Mouse (Mus musculus): Measurements from ENCODE around the gene Rpl41.
"Not testable (repeated sequence)": the region's sequence is repeated elsewhere in the genome, so short reads cannot be mapped to it uniquely, and the experiment has no call there.

Rpl41 gene

DNA sequence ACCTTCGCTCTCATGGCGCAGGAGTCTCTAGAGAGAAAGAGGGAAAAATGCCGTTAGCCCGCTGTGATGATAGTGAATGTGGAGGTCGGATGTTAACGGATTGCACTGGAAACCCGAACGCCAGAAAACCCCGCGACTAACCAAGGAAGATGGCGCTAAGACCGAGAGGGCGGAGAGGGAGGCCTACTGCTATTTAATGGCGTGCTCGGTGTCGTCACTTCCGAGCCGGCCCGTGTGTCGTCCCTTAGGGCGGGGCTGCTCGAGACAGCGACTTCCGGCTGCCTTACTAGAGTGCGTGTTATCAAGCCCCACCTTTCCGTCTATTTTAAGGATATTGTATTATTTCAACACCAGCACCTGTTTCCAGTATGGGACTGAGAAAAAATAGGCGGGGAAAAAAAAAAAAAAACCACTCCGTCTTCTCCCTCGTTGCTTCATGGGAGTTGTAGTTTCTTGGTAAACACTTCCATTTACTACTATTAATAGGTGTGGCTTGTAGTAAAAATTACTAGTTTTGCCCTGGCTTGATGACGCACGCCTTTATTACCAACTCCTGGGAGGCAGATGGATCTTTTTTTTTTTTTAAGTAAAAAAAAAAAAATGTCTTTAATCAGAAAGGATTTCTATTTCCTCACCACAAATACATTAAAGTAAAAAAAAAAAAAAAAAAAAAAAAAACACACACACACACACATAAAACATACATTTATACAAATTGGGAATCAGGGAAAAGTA is at the start of gene Rpl41:
Rpl41 (minus strand) TSS at position 359 of the 735 bp plus-strand sequence.
- peak; percentile 95 for DNase-seq

DNA sequence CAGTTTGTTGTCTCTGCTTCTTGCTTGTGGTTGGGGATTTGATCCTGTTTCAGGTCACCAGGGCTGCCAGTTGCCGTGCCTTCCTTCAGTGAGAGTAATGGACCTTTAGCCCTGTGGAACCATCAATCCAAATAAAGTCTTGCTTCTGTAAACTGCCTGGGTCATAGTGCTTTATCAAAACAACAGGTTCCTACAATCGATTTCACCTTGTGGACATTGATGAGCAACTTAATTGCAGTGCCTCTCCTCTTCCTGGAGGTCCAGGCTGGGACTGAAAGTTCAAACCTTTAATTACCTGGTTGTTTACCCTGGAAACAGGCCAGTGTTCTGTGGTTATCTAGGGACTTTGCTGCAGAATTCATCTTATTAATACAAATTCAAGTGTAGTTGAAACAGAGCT is 49.4 kb upstream of the Rpl41 start:
- DNase-seq, result no peak

DNA sequence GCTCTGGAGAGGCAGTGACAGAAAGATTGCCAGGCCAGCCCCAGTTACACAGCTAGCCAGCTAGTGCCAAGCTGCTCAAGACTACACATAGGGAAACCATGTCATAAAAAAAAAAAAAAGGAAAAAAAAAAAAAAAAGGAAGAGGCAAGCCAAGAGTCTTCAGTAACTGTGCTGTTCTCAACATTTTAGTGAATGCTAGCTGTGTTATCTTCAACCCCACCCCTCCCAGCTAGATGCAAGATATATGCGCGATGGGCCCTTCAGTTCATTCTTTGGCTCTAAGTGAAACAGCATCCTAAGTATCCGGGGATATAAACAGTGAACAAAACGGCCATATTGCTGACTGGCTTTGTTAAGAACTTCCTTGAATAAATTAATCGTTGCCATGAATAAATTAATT is 43.7 kb upstream of the Rpl41 start:
- DNase-seq, result no peak

DNA sequence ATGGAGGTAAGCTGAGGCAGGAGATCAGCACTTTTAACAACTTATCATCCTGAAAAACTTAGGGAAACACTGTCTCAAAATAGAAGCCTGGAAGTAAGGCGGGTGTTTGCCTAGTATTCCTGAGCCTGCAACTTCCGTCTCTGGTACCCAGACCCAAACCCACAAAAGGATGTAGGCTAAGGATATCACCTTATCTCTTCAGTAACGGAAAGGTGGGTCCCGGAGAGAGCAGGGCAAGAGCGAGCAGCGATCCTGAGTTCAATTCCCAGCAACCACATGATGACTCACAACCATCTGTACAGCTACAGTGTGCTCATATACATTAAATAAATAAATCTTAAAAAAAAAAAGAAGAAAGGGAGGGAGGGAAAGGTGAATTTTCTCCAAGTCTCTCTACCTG is 42.3 kb upstream of the Rpl41 start:
- no peak for DNase-seq

DNA sequence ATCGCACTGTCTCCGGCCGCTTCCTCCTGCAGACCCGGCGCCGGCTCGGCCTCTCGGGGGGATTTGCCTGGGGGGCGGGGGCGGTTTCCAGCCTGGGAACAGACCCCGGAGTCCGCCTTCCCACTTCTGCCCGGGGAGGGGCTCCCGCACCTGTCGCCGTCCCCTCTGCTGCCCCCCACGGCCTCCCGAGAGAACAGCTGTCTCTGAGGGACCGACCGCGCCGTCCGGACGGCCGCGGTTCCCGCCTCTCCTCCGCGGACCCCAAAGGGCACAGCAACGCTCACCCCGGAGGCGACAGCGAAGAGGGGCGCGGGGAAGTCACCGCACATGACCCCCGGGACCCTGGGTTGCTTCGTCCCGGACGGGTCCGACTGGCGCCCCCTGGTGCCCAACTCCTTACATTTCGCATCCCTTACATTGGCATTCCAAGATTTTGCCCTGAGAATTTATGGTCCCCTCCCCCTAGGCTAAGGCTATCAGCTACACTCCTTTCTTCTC is 41.1 kb upstream of the Rpl41 start:
- DNase-seq, result peak; percentile 84

DNA sequence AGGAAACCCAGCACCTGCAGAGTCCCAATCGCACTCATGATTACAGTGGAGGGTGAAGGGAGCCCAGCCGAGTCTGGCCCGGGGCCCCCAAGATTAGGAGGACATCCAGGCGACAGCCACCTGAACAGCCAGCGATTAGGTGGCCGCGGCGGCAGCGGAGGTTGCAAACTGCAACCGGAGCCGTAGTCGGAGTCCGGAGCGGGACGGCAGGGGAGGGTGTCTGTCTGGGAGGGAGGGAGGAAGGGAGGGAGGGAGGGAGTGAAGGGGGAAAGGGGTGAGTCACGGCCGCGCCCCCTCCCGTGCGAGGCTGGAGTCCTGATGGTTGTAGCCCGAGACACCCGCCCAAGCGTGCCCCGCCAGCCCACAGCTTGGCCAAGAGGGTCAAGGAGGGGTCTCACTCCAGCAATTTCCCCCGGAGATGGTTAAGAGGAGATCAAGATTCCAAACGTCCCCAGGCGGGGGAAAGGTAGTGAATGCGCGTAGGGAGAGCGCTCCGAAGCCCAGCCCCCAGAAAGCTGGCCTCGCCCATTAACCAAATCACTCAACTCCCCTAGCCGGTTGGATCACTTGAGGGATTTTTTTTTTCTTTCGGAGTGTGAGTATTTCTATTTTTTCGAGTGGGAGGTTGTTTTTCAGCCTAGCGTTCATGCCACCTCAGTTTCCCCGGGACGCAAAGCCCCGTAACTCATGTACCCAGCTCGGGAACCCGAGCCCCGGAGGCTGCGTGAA is 40.5 kb upstream of the Rpl41 start, which contains the start of gene Erbb3:
Erbb3 (minus strand) TSS at position 189 of the 729 bp plus-strand sequence.
- DNase-seq, result peak; percentile 78

DNA sequence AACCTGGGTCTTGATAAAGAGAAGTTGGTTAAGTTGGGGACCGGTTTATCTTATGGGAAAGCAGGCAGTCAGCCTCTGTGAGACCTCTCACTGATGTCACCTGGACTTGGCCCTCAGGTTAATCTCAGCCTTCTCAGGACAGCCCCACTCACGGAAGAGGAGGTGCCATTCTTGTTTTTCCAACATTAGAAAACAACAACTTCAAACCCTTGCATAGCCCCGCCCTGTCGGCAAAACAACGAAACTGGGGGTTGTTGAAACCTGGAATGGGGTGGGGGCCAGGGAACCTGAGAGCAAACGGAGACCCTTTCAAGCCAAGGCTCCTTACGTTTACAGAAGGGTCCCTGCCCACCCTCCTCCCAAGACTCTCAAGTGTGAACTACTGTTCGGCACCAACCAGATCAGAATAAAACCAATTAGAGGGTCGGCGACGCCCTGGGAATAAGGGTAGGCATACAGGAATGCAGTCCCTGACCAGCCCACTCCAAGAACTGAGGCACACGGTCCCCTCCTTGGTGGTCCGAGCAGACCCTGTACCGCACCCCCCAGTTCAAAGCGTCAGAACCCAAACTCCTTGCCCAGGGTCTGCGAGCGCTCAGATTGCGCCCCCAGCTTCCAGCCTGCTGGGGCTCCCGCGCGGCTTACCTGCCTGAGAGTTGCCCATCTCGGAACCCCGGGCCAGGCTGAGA is 39.8 kb upstream of the Rpl41 start:
- peak; percentile 54 for DNase-seq

DNA sequence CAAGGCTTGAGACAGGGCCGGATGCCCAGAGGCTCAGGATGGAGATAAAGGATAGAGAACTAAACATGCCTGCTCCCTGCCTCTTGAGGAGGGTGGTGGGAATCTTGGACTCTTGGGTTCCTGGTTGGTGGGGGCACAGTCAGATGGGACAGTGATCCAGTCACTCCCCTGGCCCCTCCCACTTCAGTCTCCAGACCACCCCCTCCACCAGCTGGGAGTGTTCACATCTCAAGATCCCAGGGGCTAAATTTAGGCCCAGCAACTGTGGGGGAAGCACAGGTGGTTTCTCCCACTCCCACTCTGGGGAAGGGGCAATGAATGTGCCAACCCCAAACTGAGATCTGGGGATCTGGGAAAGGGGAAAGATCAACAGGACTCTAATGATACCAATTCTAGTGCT is 39.0 kb upstream of the Rpl41 start:
- DNase-seq, result no peak

DNA sequence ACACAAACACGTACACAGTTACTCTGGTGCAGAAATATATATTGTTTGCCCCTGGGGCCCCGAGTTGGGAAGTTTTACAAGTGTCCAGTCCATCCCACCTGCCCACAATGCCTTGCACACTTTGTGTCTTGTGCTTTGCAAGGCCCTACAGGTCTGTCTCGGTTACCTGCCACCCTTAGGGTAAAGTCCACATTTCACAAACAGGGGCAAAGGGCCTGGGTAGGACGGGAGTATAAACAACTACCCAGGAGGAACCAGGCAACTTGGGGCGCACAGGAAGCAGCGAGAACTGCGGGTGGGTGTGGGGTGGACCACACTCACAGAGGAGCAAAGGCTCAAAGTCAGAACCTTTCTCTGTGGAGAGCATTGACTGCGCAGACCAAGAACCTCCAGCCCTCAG is 38.6 kb upstream of the Rpl41 start:
- peak; percentile 67 for DNase-seq

DNA sequence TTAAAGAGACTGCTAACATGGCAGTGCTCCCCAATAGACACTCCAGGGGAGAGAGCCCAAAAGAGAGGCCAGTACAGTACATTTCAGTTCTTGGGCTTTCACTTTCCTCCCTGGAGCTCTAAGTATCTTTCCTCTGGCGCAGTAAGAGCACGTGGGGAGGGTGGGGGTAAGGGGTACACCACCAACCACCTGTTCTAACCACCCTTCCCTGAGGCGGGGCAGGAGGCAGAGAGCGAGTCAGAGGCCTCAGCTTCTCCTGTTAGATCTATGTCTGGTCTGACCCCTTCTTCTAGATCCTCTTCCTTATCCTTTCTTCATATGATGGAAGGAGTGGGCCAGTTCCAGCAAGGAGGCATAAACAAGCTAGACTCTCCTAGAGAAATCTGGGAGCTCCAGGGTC is 38.0 kb upstream of the Rpl41 start:
- no peak for DNase-seq

DNA sequence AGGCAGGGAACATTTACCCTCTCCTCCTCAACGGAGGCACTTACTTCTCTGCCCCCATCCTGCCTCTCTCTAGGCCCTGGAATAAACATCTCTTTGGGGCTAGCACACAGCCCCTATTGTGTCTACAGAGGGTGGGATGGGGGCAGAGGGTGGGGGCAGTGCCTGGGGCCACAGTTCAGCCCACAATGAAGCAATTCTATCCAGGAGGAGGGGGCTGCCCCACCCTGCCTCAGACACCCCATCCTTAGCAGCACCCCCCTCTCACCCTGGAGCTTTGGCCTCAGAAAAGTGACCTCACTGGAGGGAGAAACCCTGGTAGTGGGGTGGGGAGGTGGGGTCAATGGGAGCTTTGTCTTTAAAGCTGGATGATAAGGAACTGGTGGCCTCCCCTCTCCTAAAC is 37.4 kb upstream of the Rpl41 start:
- no peak for DNase-seq

DNA sequence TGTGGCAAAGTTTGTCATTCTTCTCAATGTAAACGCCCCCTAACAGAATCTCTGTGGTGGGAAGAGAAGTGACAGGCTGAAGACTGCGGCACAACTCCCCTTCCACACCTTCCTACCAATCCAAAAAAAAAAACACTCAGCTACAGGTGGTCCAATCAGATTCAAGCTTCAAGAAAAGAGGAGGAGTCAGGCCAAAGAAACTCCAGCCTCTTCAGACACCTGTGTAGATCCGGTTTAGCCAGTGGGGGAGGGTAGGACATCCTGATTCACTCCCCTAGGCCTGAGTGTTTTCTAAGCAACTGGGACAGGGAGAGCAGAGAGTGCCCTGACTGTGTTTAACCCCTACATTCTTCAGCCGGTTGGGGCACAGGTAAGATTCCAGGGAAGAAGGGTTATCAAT is 35.3 kb upstream of the Rpl41 start:
- peak; percentile 68 for DNase-seq

DNA sequence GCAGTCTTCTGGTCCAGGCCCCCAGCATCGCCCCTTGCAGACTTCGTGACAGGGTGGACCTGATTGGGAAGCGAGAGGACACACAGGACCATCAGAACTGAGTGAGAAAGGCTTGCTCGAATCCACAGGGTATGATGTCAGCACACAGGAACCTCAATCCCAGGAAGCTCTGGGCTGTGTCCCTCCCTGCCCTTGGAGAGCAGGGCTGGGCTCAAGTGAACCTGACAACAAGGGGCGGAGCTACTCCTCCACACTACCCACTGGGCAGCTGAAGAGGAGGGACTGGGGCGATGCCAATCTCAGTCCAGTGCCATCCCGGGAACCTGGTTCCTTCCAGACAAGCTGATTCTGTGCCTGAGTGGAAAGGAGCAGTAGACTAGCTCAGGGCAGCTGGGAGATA is 34.5 kb upstream of the Rpl41 start:
- DNase-seq, result peak; percentile 79

DNA sequence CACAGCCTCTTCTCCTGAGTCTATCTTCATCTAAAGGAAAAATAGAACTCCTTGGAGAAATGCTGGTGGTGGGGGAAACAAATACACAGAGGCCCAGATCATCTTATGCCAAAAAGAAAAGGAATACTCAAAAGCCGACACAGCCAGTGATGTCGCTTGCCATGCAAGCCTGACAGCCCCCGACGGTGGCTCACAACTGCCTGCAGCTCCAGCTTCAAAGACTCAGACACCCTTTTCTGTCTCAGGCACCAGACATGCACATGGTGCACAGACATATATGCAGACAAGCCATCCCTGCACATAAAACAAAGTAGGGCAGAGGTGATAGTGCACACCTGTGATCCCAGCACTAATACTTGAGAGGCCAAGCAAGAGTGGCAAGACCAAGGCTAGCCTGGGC is 30.6 kb upstream of the Rpl41 start:
- no peak for DNase-seq

DNA sequence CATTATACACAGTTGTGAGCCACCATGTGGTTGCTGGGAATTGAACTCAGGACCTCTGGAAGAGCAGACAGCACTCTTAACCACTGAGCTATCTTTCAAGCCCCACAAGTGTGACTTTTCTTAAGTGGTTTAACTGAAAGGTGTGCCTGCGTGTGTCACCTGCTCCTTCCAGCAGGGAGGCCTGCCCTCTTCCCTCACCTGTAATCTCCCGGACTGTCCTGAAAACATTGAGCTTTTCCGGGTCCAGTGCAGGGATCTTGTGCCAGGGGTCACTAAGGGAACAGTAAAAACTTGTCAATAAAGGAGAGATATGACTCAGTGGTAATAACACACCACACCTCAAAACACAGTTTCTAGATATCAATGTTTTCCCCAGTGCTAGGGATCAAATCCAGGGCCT is 30.2 kb upstream of the Rpl41 start:
- no peak for DNase-seq

DNA sequence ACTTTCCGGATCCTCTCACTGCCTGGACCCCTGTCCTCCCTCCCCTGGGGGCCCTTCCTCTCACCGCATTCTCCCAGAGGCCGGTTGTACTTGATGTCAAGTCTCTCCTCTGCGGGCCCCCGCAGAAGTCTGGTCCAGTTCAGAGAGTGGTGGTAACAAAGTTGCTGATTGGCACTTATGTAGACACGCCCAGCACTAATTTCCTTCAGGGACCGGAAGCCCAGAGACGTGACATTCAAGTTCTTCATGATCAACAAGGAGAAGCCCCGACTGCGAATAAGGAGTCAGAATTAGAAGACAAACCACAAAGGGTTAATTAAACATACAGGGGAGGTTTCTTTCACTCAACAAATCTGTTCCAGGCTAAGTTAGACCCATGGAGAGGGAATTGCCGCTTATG is 29.2 kb upstream of the Rpl41 start:
- no peak for DNase-seq

DNA sequence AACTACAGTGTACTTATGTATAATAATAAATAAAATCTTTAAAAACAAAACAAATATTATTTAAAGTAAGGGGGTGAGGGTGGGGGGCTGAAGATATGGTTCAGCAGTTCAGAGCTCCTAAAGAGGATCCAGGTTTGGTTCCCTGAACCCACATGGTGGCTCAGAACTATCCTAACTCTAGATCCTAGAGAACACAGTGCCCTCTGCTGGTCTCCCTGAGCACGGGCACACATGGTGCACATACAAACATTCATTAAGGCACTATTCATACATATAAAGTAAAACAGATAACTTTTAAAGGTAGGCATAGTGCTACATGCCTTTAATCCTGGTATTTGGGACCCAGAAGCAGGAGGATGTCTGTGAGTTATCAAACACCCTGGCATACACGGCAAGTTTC is 26.0 kb upstream of the Rpl41 start:
- no peak for DNase-seq

DNA sequence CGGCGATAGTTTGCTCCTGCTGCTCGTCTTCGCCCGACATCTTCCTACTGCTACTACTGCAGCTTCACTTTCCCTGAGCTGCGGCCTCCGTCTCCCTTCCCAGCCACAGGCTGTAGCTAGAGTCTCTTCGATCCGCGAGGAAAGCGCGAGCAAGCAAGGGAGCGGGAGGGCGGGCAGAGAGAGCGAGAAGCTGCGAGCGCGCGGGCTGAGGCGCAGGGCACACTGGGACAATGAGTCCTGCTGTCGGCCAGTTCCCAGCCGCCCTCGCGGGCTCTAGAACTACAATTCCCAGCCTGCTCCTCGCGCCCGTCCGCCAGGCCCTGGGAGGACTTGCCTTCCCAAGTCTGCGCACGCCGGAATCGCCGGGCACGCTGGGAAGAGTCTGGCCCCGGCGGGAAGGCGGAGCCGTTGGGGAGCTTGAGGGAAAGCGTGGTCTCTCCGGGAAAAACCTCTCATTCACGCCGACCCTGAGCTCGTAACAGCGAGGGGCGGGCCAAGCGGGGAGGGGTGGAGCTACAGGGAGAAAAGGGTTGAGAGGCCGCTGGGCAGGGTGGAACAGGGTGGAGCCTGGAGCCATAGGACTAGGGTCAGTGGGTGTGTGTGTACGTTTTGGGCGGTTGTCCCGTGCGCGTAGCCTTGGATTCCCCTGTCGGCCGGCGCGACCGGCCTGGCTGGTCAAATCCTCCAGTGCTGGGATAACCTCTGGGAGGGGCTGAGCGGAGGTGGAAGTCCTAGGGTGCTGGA is 16.9 kb upstream of the Rpl41 start, which contains the start of gene Pa2g4:
Pa2g4 (minus strand) TSS at position 200 of the 744 bp plus-strand sequence.
- DNase-seq, result peak; percentile 99

DNA sequence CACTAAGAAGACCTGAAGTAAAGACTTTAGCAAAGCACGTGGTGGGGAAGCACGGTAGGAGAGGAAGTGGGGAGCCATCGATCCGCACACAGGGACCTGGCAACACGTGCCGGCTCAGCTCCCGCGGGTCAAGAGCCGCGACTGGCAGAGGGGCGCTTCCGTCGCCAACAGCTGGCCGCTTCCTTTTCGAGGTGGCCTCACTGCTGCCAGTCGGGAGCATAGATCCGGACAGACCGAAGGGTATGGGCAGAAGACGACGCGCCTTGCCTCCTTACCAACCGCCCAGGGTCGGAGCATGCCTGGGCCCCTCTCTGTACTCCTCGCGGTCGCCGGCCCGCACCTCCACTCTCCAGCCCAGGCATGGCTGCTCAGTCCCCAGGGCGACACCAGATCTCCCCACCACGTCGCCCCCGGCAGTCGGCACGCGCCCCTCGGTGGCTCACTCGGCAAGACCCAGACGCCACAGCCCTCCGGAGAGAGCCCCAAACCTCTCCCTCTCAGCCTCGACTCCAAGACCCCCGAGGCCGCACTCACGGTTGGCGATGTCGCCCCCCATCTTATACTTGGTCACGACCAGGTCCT is 16.2 kb upstream of the Rpl41 start:
- DNase-seq, result no peak

DNA sequence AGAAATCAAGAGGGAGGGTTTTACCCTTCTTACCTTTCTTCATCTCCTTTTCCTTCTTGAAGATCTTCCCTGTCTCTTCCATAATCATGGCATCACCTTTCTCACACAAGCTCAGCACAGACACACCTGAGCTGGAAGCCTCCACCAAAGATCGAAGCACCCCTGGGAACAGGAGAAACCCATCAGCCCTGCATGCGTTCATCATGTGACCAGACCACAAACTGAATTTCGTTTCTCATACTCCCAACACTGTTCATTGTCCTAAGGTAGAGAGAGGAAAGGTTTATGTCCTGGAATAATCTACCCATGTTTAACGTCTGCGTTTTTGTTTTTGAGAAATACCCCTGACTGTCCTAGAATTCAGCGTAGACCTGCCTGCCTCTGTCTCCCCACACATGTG is 14.4 kb upstream of the Rpl41 start:
- DNase-seq, result no peak

DNA sequence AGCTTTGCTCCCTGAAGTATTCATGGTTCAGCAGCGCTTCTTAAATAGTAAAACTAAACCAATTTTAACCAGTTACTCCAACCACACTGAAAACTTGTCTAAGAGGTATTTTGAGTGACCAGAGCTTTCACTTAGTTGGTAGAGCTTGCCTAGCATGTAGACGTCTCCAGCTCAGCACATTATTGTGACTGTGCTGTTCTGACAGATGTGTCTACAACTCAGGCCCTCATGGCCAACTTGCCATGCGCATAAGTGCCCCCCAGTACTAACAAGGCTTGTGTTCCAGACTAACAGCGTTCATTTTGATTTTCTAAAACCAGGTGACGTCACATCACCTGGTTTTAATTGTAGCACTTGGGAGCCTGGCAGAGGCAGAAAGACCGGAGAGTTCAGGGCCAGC is 7.9 kb upstream of the Rpl41 start:
- no peak for DNase-seq

DNA sequence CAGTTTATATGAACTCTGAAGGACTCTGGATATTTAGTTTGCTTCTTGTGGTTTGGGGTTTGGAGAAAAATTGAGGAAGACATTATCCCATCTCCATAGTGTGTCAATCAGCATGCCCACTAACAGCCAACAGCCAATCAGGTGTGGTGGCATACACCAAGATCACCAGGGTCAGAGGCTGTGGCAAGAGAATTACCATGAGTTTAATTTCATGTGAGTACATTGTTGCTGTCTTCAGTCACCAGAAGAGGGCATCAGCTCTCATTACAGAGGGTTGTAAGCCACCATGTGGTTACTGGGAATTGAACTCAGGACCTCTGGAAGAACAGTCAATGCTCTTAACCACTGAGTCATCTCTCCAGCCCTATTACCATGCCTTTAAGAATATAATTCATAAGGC is 7.2 kb upstream of the Rpl41 start:
- DNase-seq, result no peak

DNA sequence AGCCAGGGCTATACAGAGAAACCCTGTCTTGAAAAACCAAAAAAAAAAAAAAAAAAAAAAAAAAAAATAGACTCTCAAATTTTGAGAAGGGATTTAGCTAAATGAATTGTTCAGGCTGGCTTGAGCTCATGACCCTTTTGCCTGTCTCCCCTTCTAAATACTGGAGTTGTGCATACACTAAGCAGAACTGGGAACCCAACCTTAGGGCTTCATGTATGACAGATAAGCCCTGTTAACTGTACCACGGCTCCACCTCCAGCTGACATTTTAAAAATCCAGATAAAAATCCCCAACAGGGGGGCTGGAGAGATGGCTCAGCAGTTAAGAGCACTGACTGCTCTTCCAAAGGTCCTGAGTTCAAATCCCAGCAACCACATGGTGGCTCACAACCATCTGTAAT is 6.5 kb upstream of the Rpl41 start:
- DNase-seq, result not testable (repeated sequence)
